Mouse (Mus musculus): ENCODE data around the gene Olfr317. TPM values are rescaled to one million over a fixed set of nuclear protein-coding genes. Genes with fewer than 3 reads are reported as not detected.
"Not testable (repeated sequence)": the region's sequence is repeated elsewhere in the genome, so short reads cannot be mapped to it uniquely, and the experiment has no call there.

Olfr317 gene
- polyA plus RNA-seq, 2 experiments, result not detected

GRCm38 (mm10) chr11:58772888-58773287 is 33.9 kb upstream of the Olfr317 start, which contains the start of gene Olfr315:
Olfr315 (plus strand) TSS chr11:58773188.
- H3K9ac ChIP-seq (replicated peaks), result no peak within 1 kb of the TSS
- no peak within 1 kb of the TSS for H3K4me3 ChIP-seq (ENCODE audit: insufficient read depth in 1 of 2, low read depth in 2 of 2, low read length in 2 of 2)
- no peaks in the 10 kb centered on the region for H3K36me3 ChIP-seq (replicated peaks; ENCODE audit: control insufficient read depth, insufficient read depth, low read depth)
- no peak for TF ChIP-seq EP300 (IDR thresholded peaks at IDR 0.05; ENCODE audit: low read depth)
- TF ChIP-seq CTCF (IDR thresholded peaks at IDR 0.05; ENCODE audit: low read depth), result no peak
- no peak within 1 kb of the TSS for H3K4me2 ChIP-seq (ENCODE audit: low read depth)
- H3K27ac ChIP-seq, result no peak within 1 kb of the TSS
- H3K4me1 ChIP-seq (replicated peaks; ENCODE audit: control insufficient read depth in 2 of 2, insufficient read depth in 2 of 2, low read length in 1 of 2), result no peaks in the 10 kb centered on the region
- no peaks in the 10 kb centered on the region for H3K9me3 ChIP-seq (ENCODE audit: control insufficient read depth, low read length)
- no peak for DNase-seq (ENCODE audit: low read depth in 3 of 3, low spot score in 3 of 3)
- ATAC-seq (ENCODE audit: insufficient read depth), result no peak
- H3K27me3 ChIP-seq (ENCODE audit: control insufficient read depth, insufficient read depth, low read length), result no peaks in the 10 kb centered on the region

- WGBS (ENCODE audit: insufficient replicate concordance), result 67% methylated on average over 2 of the region's 2 CpGs
- H3K36me3 ChIP-seq (replicated peaks; ENCODE audit: control insufficient read depth, insufficient read depth, low read depth), result no peaks in the 10 kb centered on the region
- H3K27me3 ChIP-seq (ENCODE audit: control insufficient read depth, insufficient read depth, low read length), result no peaks in the 10 kb centered on the region
- no peak within 1 kb of the TSS for H3K27ac ChIP-seq
- DNase-seq (ENCODE audit: low read depth in 3 of 3, low spot score in 3 of 3), result no peak
- H3K4me1 ChIP-seq (replicated peaks; ENCODE audit: control insufficient read depth in 2 of 2, insufficient read depth in 2 of 2, low read length in 1 of 2), result no peaks in the 10 kb centered on the region
- H3K9me3 ChIP-seq (ENCODE audit: control insufficient read depth, low read length), result no peaks in the 10 kb centered on the region
- no peak for TF ChIP-seq CTCF (IDR thresholded peaks at IDR 0.05; ENCODE audit: low read depth)
- TF ChIP-seq EP300 (IDR thresholded peaks at IDR 0.05; ENCODE audit: low read depth), result no peak
- H3K9ac ChIP-seq (replicated peaks), result no peak within 1 kb of the TSS
- no peak within 1 kb of the TSS for H3K4me2 ChIP-seq (ENCODE audit: low read depth)
- H3K4me3 ChIP-seq (ENCODE audit: insufficient read depth in 1 of 2, low read depth in 2 of 2, low read length in 2 of 2), result no peak within 1 kb of the TSS
- ATAC-seq (ENCODE audit: insufficient read depth), result no peak
Measured at GRCm38 (mm10) chr11:58752434-58752833, 13.4 kb upstream of the Olfr317 start, which contains the start of gene Olfr316. Olfr316 (plus strand) TSS chr11:58752734.

GRCm38 (mm10) chr11:58751096-58751495 is 12.1 kb upstream of the Olfr317 start:
- not testable (repeated sequence) for H3K4me3 ChIP-seq (ENCODE audit: insufficient read depth in 1 of 2, low read depth in 2 of 2, low read length in 2 of 2); H3K9ac ChIP-seq (replicated peaks); H3K4me1 ChIP-seq (replicated peaks; ENCODE audit: control insufficient read depth in 2 of 2, insufficient read depth in 2 of 2, low read length in 1 of 2); H3K4me2 ChIP-seq (ENCODE audit: low read depth); H3K9me3 ChIP-seq (ENCODE audit: control insufficient read depth, low read length); H3K27ac ChIP-seq; ATAC-seq (ENCODE audit: insufficient read depth); H3K36me3 ChIP-seq (replicated peaks; ENCODE audit: control insufficient read depth, insufficient read depth, low read depth); DNase-seq (ENCODE audit: low read depth in 3 of 3, low spot score in 3 of 3); H3K27me3 ChIP-seq (ENCODE audit: control insufficient read depth, insufficient read depth, low read length)
- WGBS (ENCODE audit: insufficient replicate concordance), result 73% methylated on average over 18 of the region's 18 CpGs

GRCm38 (mm10) chr11:58733372-58733771 is 5.6 kb downstream of the Olfr317 start:
- H3K9ac ChIP-seq (replicated peaks), result no peak overlapping the region
- no peaks in the 10 kb centered on the region for H3K4me1 ChIP-seq (replicated peaks; ENCODE audit: control insufficient read depth in 2 of 2, insufficient read depth in 2 of 2, low read length in 1 of 2)
- no peak overlapping the region for H3K4me2 ChIP-seq (ENCODE audit: low read depth)
- whole genome bisulfite sequencing (ENCODE audit: insufficient replicate concordance), result 40% methylated on average over 3 of the region's 3 CpGs
- no peaks in the 10 kb centered on the region for H3K27me3 ChIP-seq (ENCODE audit: control insufficient read depth, insufficient read depth, low read length)
- no peak overlapping the region for H3K4me3 ChIP-seq (ENCODE audit: insufficient read depth in 1 of 2, low read depth in 2 of 2, low read length in 2 of 2)
- DNase-seq (ENCODE audit: low read depth in 3 of 3, low spot score in 3 of 3) (no peak), ATAC-seq (ENCODE audit: insufficient read depth) (no peak)
- H3K36me3 ChIP-seq (replicated peaks; ENCODE audit: control insufficient read depth, insufficient read depth, low read depth), result no peaks in the 10 kb centered on the region
- TF ChIP-seq EP300 (IDR thresholded peaks at IDR 0.05; ENCODE audit: low read depth) (no peak), CTCF (IDR thresholded peaks at IDR 0.05; ENCODE audit: low read depth) (no peak)
- no peak overlapping the region for H3K27ac ChIP-seq
- no peaks in the 10 kb centered on the region for H3K9me3 ChIP-seq (ENCODE audit: control insufficient read depth, low read length)

GRCm38 (mm10) chr11:58727896-58728650 is 10.9 kb downstream of the Olfr317 start:
- 58% methylated on average over 6 of the region's 6 CpGs for WGBS (ENCODE audit: insufficient replicate concordance)

More at GRCm38 (mm10) chr11:58727896-58728650, 10.9 kb downstream of the Olfr317 start:
- H3K4me1 ChIP-seq (replicated peaks; ENCODE audit: control insufficient read depth in 2 of 2, insufficient read depth in 2 of 2, low read length in 1 of 2); H3K4me2 ChIP-seq (ENCODE audit: low read depth); H3K9ac ChIP-seq (replicated peaks); H3K36me3 ChIP-seq (replicated peaks; ENCODE audit: control insufficient read depth, insufficient read depth, low read depth); H3K27ac ChIP-seq; DNase-seq (ENCODE audit: low read depth in 3 of 3, low spot score in 3 of 3); H3K9me3 ChIP-seq (ENCODE audit: control insufficient read depth, low read length); ATAC-seq (ENCODE audit: insufficient read depth); H3K27me3 ChIP-seq (ENCODE audit: control insufficient read depth, insufficient read depth, low read length); H3K4me3 ChIP-seq (ENCODE audit: insufficient read depth in 1 of 2, low read depth in 2 of 2, low read length in 2 of 2): not testable (repeated sequence)

Measured in liver, embryonic 14.5 days (tissue).